Mouse (Mus musculus) lung, postnatal 0 days (tissue): ENCODE measurements around the gene Tmem202. TPM values are rescaled to one million over a fixed set of nuclear protein-coding genes. Genes with fewer than 3 reads are reported as not detected.
A peak's percentile ranks its signal among the peaks of the same experiment; 100 is the strongest.

Source experiments
- ATAC-seq: fragments of 200-750 bp; cut with Nextera tagmentation; 2 replicates; pipeline ENCODE4 v1.8.0; 2017; ENCODE audit warnings: moderate library complexity
- DNase-seq: peaks from one replicate; pipeline ENCODE4 v3.0.0-alpha.2; 2016; ENCODE audit warnings: low spot score
- H3K27ac ChIP-seq: fragments of 300-500 bp; sonication (generic); 2 replicates; pipeline ENCODE4 v1.5.1; 2014; ENCODE audit warnings: antibody characterized with exemption, mild to moderate bottlenecking, low read length, mixed read lengths
- H3K27me3 ChIP-seq: fragments of 300-500 bp; sonication (generic); replicated peaks from 2 replicates; pipeline ENCODE4 v1.6.1; 2014; ENCODE audit warnings: low read length, mixed read lengths; ENCODE audit not compliant: insufficient read depth
- H3K36me3 ChIP-seq: fragments of 300-500 bp; sonication (generic); 2 replicates; pipeline ENCODE4 v1.6.1; 2014; ENCODE audit warnings: low read length, mixed read lengths; ENCODE audit not compliant: insufficient read depth
- H3K4me1 ChIP-seq: fragments of 300-500 bp; sonication (generic); 2 replicates; pipeline ENCODE4 v1.6.1; 2014; ENCODE audit warnings: antibody characterized with exemption, low read depth, low read length, mixed read lengths; ENCODE audit not compliant: insufficient read depth
- H3K4me2 ChIP-seq: fragments of 300-500 bp; sonication (generic); replicated peaks from 2 replicates; pipeline ENCODE4 v1.6.1; 2014; ENCODE audit warnings: low read depth, mild to moderate bottlenecking, low read length, moderate library complexity, mixed read lengths
- H3K4me3 ChIP-seq: fragments of 300-500 bp; sonication (generic); 2 replicates; pipeline ENCODE4 v1.5.1; 2014; ENCODE audit warnings: low read depth, low read length
- H3K9ac ChIP-seq: fragments of 300-500 bp; sonication (generic); replicated peaks from 2 replicates; pipeline ENCODE4 v1.6.1; 2014; ENCODE audit warnings: low read depth, mild to moderate bottlenecking
- H3K9me3 ChIP-seq: fragments of 300-500 bp; sonication (generic); 2 replicates; pipeline ENCODE4 v1.6.1; 2016; ENCODE audit warnings: low read length, mixed read lengths
- CTCF ChIP-seq: IDR thresholded peaks from 2 replicates; pipeline ENCODE4 v1.5.1; 2016; ENCODE audit warnings: antibody characterized with exemption, mild to moderate bottlenecking
- EP300 ChIP-seq: IDR thresholded peaks from 2 replicates; pipeline ENCODE4 v1.6.1; 2016; ENCODE audit warnings: antibody characterized with exemption, mild to moderate bottlenecking, control low read depth
- WGBS: fragments of 180-500 bp; shearing (Covaris S2); extraction: QIAGEN DNeasy Blood & Tissue Kit; methylation state at CpG from one replicate; pipeline ENCODE4 v1.1.7; 2014; 5-methylcytosine and 5-hydroxymethylcytosine counted together
- polyA plus RNA-seq: library from polyadenylated mRNA; unstranded; fragments of >200 nt; fragmentation: Nextera tagmentation; extraction: Ambion mirVana; gene quantifications from 2 replicates; pipeline ENCODE4 v1.2.1, GENCODE M21; 2015

The Tmem202 gene
- polyA plus RNA-seq, 1 experiment from 2014 or later, result 0.57 TPM

DNA sequence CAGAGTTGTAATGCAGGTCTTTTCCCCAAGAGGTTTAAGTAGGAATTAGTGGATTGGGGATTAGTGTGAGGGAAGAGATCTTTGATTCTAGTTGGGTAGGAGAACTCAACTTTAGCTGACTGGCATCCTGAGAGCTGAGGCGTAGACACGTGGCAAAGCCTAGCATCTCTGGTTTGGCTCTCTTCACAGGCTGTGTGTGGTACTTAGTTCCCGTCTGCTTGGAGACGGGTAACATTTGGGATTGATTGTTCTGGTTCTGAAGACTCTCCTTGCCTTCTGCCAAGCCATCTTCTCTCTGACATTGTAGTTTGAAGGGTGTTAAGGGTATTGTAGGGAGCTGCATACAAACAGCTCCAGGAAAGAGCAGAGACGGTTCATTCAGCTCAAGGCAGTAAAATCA is 13.0 kb upstream of the Tmem202 start:
- Histone ChIP-seq H3K4me3 (no peak overlapping the region), H3K4me1 (no peaks in the 10 kb centered on the region; the same call in 1 of the 2 replicates), H3K36me3 (peaks cover 5% of the 10 kb centered on the region), H3K9ac (no peak overlapping the region), H3K9me3 (no peaks in the 10 kb centered on the region), H3K4me2 (no peak overlapping the region), H3K27me3 (no peaks in the 10 kb centered on the region), H3K27ac (no peak overlapping the region)
- WGBS, result 89% methylated on average over 5 of the region's 5 CpGs
- DNase-seq (no peak), ATAC-seq (no peak)
- no peak for TF ChIP-seq CTCF
- no peak for TF ChIP-seq EP300

DNA sequence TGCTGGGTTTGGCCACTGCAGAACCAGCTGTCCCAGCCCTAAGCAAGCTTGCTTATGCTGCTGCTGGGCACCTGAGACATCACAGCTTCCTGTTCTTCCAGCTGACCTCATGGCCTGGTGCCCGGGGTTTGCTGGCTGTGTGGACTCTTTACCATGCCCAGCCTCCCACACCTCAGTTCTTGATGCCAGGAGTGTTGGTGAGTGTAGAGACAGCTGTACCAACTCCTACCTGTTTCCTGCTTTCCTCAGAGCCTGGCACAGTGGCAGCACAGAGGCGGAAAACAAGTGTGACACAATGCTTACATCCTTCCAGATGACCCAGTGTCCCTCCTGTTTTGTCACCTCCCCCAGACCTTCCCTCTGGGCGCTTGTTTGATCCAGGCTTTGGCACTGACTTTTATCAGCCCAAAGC is 12.0 kb upstream of the Tmem202 start:
- TF ChIP-seq CTCF (no peak), EP300 (no peak)
- Histone ChIP-seq H3K27ac (no peak overlapping the region), H3K36me3 (no peaks in the 10 kb centered on the region), H3K9ac (no peak overlapping the region), H3K4me2 (no peak overlapping the region), H3K4me1 (no peaks in the 10 kb centered on the region; the same call in 1 of the 2 replicates), H3K9me3 (no peaks in the 10 kb centered on the region), H3K27me3 (no peaks in the 10 kb centered on the region), H3K4me3 (no peak overlapping the region)
- DNase-seq (peak; percentile 65), ATAC-seq (peak; percentile 71)
- WGBS, result 23% methylated on average over 3 of the region's 3 CpGs

DNA sequence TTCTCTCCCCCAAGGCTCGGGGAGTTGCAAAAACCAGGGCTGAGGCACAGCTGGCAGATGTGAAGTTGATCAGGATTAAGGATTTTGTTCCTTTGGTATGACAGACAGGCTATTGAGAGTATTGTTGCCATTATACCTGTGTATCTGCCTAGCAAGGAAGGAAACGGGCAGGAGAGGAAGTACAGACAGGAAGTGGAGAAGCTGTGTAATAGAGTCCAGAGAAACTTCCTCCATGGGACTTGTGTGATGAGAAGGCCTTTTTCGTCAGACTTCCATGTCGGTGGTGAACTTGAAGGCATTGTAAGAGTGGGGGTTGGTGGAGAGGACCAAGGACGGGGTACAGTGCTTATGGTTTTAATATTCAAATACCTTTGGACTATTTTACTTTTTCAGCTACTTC is 11.4 kb upstream of the Tmem202 start:
- WGBS, result 60% methylated on average over 5 of the region's 5 CpGs
- Histone ChIP-seq H3K9ac (no peak overlapping the region), H3K36me3 (no peaks in the 10 kb centered on the region), H3K4me3 (no peak overlapping the region), H3K4me2 (no peak overlapping the region), H3K9me3 (no peaks in the 10 kb centered on the region), H3K27me3 (no peaks in the 10 kb centered on the region), H3K27ac (no peak overlapping the region), H3K4me1 (no peaks in the 10 kb centered on the region; the same call in 1 of the 2 replicates)
- DNase-seq, result no peak
- TF ChIP-seq CTCF (no peak), EP300 (no peak)
- ATAC-seq, result no peak

DNA sequence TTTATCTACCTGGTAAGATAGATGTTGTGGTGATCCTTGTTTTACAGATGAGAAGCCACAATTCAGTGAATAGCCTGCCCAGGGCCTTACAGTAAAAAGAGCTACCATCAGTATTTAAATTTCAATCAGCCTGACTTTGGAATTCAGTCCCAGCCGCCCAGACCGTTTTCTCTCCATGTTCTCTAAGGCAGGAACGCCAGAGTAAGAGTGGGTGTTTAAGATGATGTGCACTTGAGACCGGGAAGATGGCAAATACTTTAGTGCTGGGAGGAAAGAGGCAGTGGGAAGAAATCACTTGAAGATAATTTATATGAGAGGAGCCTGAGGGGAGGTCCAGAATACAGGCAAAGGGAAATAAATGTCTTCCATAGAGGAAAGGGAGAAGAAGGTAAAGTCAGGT is 10.4 kb upstream of the Tmem202 start:
- no peaks in the 10 kb centered on the region for H3K9me3 ChIP-seq
- no peak overlapping the region for H3K9ac ChIP-seq
- no peaks in the 10 kb centered on the region; the same call in 1 of the 2 replicates for H3K4me1 ChIP-seq
- H3K4me3 ChIP-seq, result no peak overlapping the region
- TF ChIP-seq EP300, result no peak
- TF ChIP-seq CTCF, result no peak
- ATAC-seq (no peak), DNase-seq (no peak)
- no peaks in the 10 kb centered on the region for H3K27me3 ChIP-seq
- no peak overlapping the region for H3K27ac ChIP-seq
- 58% methylated on average over 4 of the region's 4 CpGs for WGBS
- no peaks in the 10 kb centered on the region for H3K36me3 ChIP-seq
- H3K4me2 ChIP-seq, result no peak overlapping the region

DNA sequence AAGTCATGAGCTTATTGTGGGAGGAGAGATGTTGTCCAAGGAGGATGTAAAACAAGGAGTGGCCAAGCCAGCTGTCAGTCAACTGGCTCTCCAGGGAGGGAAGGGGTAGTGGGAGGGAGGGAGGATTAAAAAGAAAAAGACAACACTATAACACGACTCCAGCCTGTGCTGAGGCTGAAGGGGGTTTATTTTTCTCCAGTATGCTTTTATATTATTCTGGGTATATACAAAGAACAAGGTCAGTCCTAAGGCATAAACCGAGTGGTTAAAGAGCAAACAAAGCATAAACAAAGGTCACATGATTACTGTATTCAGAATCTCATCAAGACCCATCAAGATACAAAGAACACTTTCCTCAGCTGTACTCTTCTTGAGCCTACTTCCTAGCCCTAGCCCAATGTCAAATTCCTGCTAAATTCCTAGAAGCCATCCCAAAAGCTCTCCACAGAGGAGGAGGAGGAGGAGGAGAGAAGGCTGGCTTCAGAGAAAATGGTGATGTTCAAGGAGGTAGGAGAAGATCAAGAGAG is 9.4 kb upstream of the Tmem202 start:
- H3K27me3 ChIP-seq, result no peaks in the 10 kb centered on the region
- no peak overlapping the region for H3K4me2 ChIP-seq
- DNase-seq, result no peak
- no peaks in the 10 kb centered on the region for H3K9me3 ChIP-seq
- H3K27ac ChIP-seq, result no peak overlapping the region
- H3K9ac ChIP-seq, result no peak overlapping the region
- no peak overlapping the region for H3K4me3 ChIP-seq
- ATAC-seq, result no peak
- H3K36me3 ChIP-seq, result no peaks in the 10 kb centered on the region
- H3K4me1 ChIP-seq, result peaks cover 4% of the 10 kb centered on the region; the same call in 1 of the 2 replicates
- WGBS, result 53% methylated on average over 2 of the region's 2 CpGs
- TF ChIP-seq CTCF, result no peak
- no peak for TF ChIP-seq EP300

DNA sequence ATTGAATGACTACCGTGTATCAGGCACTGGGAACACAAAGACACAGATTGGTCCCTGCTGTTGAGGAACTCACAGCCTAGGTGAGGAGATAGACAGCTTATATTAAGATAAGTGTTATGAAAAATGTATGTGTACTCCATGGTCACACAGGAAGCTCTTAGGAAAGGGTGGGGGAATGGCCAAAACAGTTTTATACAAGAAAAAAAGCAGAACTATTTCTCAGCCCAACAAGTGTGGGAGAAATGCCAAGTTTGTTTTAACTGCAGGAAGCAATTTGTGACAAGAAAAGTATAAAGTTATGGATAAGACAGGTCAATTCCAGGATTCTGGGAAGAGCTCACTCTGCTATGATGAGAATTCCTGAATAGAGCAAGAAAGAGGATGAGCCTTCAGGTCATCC is 8.2 kb upstream of the Tmem202 start:
- H3K27me3 ChIP-seq, result no peaks in the 10 kb centered on the region
- WGBS, result 62% methylated on average over 1 of the region's 1 CpGs
- no peak for ATAC-seq

DNA sequence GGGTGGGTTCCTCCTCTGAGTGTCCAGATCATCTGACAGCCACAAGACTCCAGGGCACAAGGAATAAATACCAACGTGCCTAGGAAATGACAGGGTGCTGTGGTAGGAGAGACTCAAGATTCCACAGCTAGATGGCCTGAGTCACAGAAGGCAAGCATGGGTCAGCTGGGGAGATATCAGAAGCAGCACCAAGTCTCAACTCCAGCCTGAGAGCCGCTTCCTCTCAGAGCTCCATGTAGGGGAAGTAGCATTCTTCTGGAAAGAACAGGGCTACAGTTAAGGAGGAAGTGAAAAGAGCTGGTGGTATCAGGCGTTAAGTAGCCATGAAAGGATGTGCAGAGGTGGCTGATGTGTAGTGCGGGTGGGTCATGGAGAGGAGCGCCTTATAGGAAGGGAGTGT is 5.1 kb upstream of the Tmem202 start:
- peak; percentile 45 for DNase-seq
- TF ChIP-seq EP300 (no peak), CTCF (no peak)
- no peak overlapping the region for H3K4me2 ChIP-seq
- peaks cover 11% of the 10 kb centered on the region; the same call in 1 of the 2 replicates for H3K4me1 ChIP-seq
- WGBS, result 75% methylated on average over 5 of the region's 5 CpGs
- H3K4me3 ChIP-seq, result no peak overlapping the region
- H3K9ac ChIP-seq, result no peak overlapping the region
- H3K27me3 ChIP-seq, result no peaks in the 10 kb centered on the region
- H3K27ac ChIP-seq, result no peak overlapping the region
- no peaks in the 10 kb centered on the region for H3K36me3 ChIP-seq
- no peak for ATAC-seq
- H3K9me3 ChIP-seq, result no peaks in the 10 kb centered on the region

More for the DNA sequence above, 8.2 kb upstream of the Tmem202 start:
- Histone ChIP-seq H3K9ac (no peak overlapping the region), H3K27ac (no peak overlapping the region), H3K4me2 (no peak overlapping the region), H3K4me3 (no peak overlapping the region), H3K36me3 (no peaks in the 10 kb centered on the region), H3K4me1 (peaks cover 11% of the 10 kb centered on the region; the same call in 1 of the 2 replicates), H3K9me3 (no peaks in the 10 kb centered on the region)
- no peak for DNase-seq
- TF ChIP-seq EP300, result no peak
- TF ChIP-seq CTCF, result no peak
